Mouse (Mus musculus): ENCODE measurements around the gene Umps.

GRCm38 (mm10) chr16:33983712-33984111 lies 16.9 kb upstream of the Umps start:
- no peak for TF ChIP-seq POLR2A (IDR thresholded peaks at IDR 0.05; ENCODE audit: low read depth, low read length)
- no peak for TF ChIP-seq CTCF (IDR thresholded peaks at IDR 0.05; ENCODE audit: extremely low read depth, insufficient read length, insufficient replicate concordance, low read depth, low read length)

All from small intestine, adult 2 months (tissue).